Mouse (Mus musculus): Measurements from ENCODE around the gene Mras. TPM values are rescaled to one million over a fixed set of nuclear protein-coding genes. Genes with fewer than 3 reads are reported as not detected.

Gene Mras
- 39.2 and 40.7 TPM in 2 replicates for total RNA-seq (2021)
- long read RNA-seq, experiment 1, full-length matches to known transcripts, result 35 of 43 reads
- long read RNA-seq, experiment 1, partial matches to known transcripts, result 1 of 43 reads
- long read RNA-seq, experiment 1, other reads (novel, unspliced or antisense), result 7 of 43 reads
- long read RNA-seq, experiment 2, full-length matches to known transcripts, result 35 of 43 reads
- long read RNA-seq, experiment 2, partial matches to known transcripts, result 2 of 43 reads
- long read RNA-seq, experiment 2, other reads (novel, unspliced or antisense), result 6 of 43 reads

DNA sequence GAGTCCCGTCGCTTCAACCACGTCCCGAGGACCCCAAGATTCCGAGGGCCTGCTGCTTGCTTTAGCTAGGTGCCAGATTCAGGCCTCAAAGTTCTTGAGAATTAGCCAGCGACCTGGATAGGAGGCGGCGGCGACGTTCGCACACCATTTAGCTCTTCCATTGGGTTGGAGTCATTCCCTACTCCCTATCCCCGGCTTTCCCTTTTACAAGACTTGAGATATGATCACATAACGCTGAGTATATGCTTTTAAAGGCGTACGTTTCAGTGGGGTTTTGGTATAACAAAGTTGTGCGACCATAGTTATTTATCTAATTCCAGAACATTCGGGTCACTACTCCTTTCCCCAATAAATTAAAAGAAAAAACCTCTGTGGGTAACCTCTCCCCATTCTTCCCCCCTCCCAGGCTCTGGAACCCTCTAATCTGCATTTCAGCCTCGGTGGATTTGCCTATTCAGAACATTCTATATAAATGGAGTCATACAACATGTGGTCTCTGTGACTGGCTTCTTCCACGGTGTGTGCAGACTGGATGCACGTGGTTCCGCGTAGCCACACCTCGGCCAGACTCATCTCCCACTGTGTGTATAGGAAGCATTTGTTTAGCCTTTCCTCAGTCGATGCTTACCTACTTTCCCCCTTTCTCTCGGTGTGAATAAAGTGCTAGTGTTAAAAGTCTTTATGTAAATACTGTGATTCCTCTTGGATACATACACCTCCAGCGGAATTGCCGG lies at the start of gene Mras:
TSS of gene Mras (minus strand) at position 351 of the 734 bp plus-strand sequence.
- DNase-seq, result no peak

DNA sequence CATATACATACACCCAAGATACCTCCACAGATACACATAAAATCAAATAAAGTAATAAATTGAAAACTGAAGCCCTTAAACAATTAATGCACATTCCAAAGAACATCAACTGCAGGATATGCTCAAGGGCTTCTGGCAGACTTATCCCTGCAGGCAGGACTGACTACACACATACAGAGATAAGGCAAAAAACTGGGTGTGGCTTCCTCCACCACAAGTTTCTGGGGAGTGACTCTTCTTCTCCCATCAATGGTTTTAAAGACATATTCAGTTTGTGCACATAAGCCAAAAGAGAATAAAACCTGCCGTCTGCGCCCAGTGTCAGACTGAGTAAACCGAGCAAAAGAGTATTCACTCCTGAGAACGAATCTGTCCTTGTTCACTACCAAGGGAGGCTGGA lies 48.0 kb upstream of the Mras start:
- DNase-seq, result no peak

DNA sequence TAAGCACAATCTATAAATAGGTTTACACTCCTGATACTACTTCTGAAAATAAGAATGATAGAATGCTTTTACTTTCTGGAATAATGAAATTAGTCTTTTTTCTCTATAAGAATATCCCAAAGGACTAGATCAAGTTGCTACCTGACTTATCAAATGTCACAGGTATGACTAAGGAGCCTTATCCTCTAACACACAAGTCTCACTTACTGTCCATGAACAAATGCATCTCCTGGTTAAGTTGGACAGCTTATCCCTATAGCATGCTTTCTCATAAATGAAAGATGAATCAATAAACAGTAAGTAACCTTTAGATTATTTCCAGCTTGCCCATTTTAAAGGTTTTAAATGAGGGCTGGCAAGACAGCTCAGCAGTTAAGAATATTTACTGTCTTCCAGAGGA lies 47.5 kb upstream of the Mras start:
- no peak for DNase-seq

- DNase-seq, result peak; percentile 55
These were observed 46.0 kb upstream of the Mras start for GRCm38 (mm10) chr9:99483191-99483590.

DNA sequence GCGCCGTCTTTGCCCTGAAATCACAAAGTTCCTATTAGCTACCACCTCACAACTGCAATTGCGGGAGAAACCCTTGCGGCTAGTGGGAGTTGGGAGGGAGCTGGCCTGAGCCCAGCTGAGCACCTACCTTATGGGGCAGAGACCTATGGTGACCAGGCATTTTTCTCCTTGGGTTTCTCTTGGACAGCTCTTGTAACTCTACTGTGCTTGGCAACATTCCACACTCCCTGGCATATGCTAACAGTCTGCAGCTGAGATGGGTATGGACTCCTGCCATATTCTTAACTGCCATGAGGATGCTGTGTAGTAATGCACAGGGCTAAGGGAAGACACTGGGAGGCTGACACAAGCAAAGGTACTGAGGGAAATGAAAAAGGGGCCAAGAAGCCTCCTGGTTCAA lies 43.6 kb upstream of the Mras start:
- peak; percentile 28 for DNase-seq

DNA sequence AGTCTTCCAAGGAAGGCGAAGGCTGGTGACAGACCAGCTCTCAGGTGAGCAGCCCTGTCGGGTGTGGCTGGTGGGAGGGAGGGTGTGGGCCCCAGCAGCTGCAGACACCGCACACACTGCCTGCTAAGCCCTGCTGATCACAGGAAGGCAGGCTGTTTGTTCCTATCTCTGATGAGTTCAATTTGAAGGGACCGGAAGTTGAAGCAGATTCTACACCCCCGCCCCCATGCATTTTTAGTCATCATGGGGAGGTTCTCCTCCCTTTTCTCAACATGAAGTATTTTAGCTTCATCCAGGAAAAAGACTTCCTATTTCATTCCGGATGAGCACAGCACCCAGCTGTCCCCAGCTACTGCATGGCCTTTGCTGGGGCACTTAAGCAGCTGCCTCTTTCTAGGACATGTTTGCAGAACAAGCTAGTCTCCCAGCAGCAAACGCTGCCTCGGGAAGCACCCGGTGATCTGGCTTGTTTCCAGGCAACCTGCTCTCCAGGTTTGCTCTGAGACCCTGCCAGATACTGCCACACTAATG lies 42.1 kb upstream of the Mras start:
- no peak for DNase-seq

GRCm38 (mm10) chr9:99471334-99471733 lies 34.2 kb upstream of the Mras start:
- no peak for DNase-seq

GRCm38 (mm10) chr9:99470347-99471092 lies 33.3 kb upstream of the Mras start:
- DNase-seq, result no peak

DNA sequence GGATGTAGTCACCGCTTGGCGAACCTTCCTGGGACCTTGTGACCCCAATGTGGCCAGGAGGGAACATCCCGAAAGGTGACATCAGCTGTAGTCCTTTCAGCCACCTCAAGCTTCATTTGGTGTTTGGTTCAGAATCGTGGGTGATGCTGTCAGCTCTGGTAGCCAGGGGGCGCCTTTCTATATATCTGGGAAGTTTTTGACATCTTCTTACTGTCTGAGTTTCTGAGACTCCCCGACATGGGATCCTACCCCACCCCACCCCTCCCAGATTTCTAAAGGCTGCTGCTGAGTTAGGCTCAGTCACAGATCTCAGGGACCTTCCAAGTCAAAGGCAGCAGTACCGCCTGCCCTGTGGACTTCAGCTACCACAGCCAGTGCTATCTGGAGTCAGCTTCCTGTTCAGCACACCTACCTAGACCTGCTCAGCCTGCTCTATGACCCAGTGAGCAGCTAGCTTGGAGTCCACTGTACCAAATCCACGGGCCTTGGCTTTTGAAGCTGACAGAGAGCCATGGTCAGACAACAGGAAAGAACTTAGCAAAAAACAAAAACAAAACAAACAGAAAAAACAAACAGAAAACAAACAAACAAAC lies 32.6 kb upstream of the Mras start:
- peak; percentile 65 for DNase-seq

DNA sequence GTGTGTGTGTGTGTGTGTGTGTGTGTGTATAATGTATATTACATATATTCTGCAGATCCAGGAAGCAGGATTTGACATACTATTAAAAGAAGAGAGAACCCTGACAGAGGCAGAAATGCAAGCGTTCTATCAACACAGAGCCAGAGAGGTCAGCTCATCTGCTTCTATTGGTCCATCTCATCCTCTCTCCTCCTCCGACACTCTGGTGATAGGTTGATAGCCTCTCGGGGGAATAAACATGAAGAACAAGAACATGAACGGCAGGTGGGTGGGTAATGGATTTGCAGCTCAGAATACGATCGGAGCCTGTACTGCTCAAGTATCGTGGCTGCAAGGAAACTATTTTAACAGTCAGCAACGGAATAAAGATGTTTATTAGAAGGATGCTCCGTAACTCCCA lies 31.4 kb upstream of the Mras start:
- no peak for DNase-seq

GRCm38 (mm10) chr9:99464876-99465275 lies 27.7 kb upstream of the Mras start:
- DNase-seq, result no peak

- DNase-seq, result no peak
These were observed 22.5 kb upstream of the Mras start for GRCm38 (mm10) chr9:99459730-99460129.

DNA sequence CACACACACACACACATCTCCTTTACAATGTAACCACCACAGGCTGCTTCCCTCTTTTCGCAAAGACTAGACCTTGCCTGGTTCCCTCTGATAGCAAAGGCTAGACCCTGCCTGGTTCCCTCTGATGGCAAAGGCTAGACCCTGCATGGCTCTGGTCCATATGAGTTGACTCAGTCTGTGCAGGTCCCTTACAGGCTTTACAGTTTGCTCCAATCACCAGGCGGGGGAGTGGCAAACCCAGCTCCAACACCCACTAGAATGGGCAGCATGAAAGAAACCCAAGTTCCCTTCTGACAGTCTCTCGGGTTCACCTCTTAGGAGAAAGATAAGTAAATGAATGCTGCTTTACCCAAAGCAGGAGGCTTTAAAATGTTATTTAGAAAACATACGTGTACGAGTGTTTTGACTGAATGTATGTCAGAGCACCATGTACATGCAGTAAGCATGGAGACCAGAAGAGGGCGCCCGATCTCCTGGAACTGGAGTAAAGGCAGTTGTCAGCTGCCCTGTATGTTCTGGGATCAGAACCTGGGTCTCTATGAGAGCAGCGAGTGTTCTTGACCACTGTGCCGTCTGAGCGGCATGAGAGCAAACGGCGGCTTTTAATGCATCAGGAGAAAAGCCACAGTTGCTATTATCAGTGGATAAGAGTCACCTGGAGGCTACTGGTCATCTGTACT lies 21.5 kb upstream of the Mras start:
- peak; percentile 81 for DNase-seq

DNA sequence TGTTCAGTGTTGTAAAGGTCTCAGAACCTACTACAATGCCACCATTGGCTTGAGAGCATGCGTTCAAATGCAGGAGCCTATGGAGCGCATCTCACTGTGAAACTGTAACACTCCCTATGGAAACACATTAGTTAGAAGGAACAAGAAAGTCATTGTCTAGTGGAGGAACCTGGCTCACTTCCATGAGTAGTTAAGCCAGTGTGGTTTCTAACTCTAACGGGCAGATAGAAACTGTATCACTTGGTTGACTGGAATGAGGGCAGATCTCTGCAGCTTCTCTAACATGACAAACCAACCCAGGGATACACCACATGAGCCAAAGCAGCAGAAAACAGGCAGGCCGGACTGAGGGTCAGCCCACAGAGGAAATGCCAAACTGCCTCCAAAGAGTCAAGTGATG lies 17.0 kb upstream of the Mras start:
- no peak for DNase-seq

- DNase-seq, result peak; percentile 18
These were observed 14.0 kb upstream of the Mras start, which contains the start of gene Nme9 for GRCm38 (mm10) chr9:99451161-99451560. Nme9 (plus strand) TSS chr9:99451475.

DNA sequence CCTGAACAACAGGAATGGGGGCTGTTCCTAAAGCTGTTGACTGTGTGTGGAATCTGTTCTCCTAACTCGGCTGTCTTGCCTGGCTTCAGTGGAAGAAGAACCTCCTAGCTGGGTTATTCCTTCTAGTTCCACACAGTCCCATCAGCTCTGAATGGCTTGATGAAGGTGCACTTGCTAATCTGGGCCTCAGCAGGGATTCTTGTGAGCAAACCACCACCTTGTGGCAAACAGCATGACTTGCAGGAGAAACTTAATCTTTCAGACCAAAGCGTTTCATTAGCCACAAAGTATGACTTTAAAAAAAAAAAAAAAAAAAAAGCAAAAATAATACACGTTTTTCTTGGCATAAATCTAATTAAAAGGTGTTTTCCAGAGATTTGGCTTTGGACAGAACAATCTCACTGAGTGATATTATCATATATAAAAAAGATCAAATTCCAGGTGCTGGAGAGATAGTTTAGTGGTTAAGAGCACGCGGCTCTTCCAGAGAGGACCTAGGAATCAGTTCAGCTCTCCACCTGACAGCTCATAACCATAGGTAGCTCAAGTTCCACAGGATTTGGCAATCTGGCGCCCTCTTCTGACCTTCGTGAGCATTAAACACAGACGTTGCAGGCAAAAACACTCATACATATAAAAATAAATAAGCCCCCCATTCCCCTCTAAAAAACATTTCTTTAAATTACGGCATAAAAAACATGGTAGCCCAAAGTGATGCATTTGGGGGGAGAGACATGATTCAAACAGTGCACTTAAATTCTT lies 12.9 kb upstream of the Mras start:
- DNase-seq, result peak; percentile 53

DNA sequence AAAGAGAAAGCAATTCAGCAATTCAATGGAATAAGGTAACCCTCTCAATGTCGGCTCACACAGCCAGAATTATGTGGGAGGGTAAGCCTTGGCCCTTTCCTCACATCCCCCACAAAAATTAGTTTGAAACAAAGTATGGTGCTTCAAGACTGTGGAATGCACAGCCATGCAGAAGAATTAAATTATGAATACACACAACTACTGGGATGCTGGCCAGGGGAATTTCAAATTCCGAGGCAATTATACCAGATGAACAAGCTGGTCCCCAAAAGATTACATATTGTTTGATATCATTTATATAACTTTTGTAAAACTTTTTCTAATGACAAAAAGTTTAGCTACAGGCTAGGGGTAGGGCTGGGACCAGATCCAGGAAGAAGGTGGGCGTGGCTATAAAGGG lies 10.1 kb upstream of the Mras start:
- no peak for DNase-seq

GRCm38 (mm10) chr9:99446259-99446658 lies 9.1 kb upstream of the Mras start:
- DNase-seq, result no peak

DNA sequence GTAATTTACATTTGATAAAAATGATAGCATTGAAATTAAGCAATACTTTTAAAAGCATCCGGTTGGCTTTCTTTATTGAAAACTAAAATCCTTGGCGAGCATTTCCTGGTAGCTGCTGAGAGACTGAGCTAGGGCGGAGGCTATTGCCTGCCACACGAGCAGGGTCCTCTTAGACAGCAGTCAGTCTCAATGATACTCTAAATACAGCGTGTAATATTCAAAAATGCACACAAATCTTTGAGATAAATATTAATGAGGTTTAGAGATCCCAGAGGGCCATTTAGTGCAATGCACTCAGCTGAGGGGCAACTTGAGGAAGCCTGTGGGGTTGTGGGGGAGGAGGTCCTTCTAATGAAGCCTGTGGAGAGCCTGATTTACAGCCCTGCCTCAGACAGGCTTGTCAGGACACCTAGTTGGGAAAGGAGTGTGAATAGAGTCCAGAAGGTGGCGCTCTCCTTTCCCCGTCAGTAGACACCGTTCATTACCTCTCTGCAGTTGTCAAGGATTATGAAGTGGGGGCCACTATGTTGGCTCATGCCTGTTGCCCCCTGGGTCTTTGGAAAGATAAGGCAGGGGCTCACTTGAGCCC lies 7.5 kb upstream of the Mras start:
- peak; percentile 64 for DNase-seq

GRCm38 (mm10) chr9:99441647-99442433 lies 4.7 kb upstream of the Mras start:
- DNase-seq, result no peak
